Mouse (Mus musculus) cerebellum, adult (tissue): Measurements from ENCODE around the gene Pdzd7.

Source experiments
- ATAC-seq: cut with Nextera tagmentation; 2 replicates; pipeline ENCODE4 v1.9.2; 2017; ENCODE audit warnings: mild to moderate bottlenecking, moderate library complexity, mixed read lengths; ENCODE audit not compliant: insufficient number of reproducible peaks, low FRiP score, low TSS enrichment

Gene Pdzd7

DNA sequence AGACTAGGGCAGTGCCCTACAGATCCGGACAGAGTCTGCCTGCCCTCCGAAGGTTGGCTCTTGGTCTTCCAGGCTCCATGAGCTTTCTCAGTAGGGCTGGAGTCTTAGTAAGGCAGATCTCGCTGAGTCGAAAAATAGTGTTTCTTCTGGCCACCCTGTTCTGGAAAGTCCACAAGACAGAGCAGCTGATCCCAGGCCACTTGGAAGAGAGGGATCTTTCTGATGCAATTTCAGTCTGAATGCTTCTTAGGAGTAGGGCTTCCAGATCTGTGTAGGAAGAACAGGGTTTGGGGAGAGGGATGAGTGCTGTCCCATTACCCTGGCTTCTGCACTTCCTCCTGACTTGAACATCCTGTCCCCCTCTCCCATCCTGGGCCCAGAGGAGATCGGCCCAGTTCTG is at the start of gene Pdzd7:
Pdzd7 (minus strand) TSS at position 67 of the 400 bp plus-strand sequence.
- ATAC-seq, result no peak

DNA sequence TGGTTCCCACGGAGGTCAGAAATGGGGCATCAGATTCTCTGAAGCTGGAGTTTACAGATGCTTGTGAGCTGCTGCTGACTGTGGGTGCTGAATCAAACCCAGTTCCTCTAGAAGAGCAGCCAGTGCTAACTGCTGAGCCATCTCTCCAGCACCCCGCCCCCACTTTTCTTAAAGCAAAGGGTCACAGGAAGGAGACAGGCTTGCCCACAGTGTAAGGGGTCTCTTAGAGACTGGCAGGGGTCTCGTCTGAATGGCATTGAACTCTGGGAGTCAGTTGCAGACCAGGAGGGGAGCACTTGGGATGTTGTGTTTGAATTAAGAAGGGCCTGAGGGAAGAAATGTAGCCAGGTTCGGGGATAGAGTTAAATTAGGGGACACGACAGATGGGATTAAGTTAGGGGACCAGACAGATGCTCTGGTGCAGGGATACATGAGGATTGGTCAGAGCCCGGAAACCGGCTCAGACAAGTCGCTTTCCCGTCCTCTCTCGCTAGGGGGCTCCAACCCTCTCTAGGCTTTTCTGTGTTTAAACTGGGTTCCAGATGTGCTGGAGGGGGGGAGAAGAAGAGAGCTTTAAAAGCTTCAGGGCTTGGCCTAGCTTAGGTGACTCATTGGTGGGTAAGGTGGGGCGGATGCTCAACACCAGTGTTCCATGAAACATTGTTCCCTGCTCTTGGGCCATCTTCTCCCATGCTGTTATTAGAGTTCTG is 36.5 kb upstream of the Pdzd7 start:
- no peak for ATAC-seq

DNA sequence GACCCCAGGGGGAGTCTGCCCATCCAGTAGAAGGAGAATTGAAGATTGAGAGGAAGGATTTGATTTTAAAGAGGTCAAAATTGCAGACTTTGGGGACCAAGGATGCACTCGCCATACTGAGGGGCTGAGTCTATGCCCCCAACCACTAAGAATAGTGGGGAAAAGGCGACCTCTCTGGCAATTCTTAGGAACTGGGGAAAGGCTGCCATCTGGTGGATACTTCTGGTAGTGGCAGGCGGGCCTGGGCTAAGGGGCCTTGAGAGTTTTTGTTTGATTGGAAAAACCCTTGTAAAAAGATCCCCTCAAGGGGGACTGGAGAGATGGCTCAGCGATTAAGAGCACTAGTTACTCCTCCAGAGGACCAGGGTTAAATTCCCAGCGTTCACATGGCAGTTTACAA is 35.8 kb upstream of the Pdzd7 start:
- no peak for ATAC-seq

GRCm38 (mm10) chr19:45080711-45081110 is 35.2 kb upstream of the Pdzd7 start:
- no peak for ATAC-seq

DNA sequence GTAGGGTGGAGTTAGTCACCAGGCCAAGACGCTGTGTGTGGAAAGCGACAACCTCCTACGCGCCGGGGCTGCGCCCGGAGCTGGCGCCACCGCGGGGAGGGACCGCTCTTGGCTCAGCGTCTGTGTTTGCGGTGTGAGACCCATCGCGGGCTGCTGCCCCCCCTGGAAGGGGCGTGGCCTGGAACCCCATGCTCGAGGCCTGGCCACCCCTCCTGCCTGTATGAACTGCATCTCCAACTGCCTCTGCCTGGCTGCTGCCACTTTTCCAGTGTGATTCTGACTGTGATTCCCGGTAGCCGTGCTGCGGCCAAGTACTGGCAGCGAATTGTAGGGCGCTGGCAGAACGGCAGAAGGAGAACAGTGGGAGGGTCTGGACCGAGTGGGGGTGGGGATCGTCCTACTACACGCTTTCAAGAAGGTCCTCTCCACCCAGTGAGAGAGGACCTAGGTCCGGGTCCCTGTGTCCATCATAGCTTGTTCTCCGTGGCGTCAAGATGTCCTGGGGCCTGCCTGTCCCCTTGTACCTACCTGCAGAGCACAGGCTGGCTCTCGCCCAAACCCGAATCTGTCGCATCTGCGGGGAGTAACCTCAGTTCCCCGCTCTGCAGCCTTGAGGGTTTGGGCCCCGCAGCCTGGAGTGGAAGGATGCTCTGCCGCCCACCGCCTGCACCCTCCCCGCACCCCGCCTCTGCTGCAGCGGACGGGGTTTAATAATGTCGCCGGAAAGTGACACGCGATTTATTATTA is 34.4 kb upstream of the Pdzd7 start:
- ATAC-seq, result peak; percentile 11; the same call in 1 of the 2 replicates

- no peak for ATAC-seq
Observed at GRCm38 (mm10) chr19:45078971-45079764, 33.7 kb upstream of the Pdzd7 start.

GRCm38 (mm10) chr19:45077742-45078645 is 32.5 kb upstream of the Pdzd7 start:
- no peak for ATAC-seq

DNA sequence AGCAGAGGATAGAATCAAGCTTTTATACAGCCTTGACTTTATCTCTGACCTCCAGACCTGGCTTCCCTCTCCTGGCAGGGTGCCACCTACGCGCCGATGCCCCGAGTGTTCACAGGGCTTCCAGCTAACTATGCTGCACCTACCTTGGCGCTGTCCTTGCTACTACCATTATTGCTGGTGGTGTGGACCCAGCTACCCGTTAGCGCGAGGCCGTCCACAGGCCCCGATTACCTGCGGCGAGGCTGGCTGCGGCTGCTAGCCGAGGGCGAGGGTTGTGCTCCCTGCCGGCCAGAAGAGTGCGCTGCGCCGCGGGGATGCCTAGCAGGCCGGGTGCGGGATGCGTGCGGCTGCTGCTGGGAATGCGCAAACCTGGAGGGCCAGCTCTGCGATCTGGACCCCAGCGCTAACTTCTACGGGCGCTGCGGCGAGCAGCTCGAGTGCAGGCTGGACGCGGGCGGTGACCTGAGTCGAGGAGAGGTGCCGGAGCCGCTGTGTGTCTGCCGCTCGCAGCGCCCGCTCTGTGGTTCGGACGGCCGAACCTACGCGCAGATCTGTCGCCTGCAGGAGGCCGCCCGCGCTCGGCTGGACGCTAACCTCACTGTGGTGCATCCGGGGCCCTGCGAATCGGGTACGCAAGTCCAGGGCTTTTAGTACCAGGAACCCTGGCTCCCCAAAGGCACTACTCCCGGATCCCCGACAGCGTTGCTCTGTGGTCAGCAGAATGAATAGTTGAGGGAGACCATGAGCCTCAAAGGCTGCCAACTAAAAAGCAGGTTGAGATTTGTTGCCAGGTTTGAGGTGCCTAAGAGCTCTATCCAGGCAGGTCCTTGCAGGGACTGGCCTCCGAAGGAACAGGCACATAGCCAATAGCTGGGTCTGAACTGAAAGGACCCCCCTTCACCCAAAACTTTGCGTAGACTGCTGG is 31.3 kb upstream of the Pdzd7 start:
- ATAC-seq, result no peak

DNA sequence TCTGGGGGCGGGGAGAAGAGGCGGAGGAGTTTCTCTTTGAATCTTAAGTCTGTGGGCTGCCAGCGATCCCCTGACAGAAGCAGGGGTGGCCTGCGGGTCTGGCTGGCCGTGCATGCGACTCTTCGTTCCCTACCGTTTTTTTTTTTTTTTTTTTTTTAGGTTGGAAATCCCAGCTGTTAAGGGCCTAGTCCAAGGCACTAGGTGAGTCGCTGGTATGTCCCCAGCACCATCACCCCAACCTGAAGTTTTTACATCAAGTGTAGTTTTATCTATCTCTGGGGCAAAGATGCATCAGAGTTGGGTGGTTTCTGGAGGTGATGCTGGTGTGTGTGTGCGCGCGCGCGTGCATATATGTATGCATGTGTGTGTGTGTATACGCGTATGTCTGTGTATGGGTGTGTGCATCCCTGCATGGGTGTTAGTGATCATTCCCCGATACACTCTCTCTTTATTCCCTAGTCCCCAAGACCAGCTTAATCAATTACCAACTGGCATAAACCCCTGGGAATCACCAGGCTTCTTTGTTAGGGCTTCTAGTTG is 30.6 kb upstream of the Pdzd7 start:
- ATAC-seq, result no peak

GRCm38 (mm10) chr19:45075323-45076035 is 30.0 kb upstream of the Pdzd7 start:
- ATAC-seq, result 0 out of 2 replicates have a peak, but pooled peaks have one; percentile 11

DNA sequence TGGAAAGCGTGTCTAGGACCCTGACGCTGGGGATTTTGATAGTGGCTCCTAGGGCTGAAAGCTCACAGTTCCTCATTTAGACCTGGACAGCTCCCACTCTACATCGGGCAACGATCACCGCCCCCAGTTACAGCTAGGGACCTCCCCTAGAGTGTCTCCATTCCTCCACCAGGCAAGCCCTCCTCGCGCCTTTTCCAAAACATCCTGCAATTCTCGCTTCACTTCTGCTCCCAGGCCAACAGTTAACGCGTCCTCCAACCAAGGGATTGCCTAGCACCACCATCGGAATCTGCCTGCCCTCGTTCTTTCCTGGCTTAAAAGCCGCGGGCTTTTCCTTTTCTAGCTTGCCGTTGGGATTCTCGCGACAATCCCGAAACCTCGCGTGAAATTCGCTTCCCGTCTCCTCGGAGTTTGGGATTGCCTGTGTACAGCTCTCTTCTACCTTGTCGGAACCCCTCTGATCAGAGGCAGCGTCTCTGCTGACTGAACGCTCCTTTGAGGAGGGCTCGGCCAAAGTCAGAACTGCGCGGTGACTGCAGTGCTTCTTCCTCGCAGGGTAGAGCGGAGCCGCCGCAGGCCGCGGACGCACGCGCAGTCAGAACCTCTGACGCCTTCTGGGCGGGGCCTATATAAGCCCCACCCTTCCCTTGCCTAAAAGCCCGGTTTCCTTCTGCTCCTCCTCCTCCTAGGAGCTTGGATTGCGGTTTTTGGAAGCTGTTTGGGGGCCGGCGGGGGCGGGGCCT is 29.2 kb upstream of the Pdzd7 start, which contains the start of gene Kazald1:
Kazald1 (plus strand) TSS at position 662 of the 743 bp plus-strand sequence.
- peak; percentile 68 for ATAC-seq

- ATAC-seq, result no peak
Observed at GRCm38 (mm10) chr19:45073871-45074542, 28.5 kb upstream of the Pdzd7 start.

- ATAC-seq, result no peak
Observed at GRCm38 (mm10) chr19:45067758-45068510, 22.4 kb upstream of the Pdzd7 start.

- ATAC-seq, result no peak
Observed at GRCm38 (mm10) chr19:45067170-45067569, 21.7 kb upstream of the Pdzd7 start.

DNA sequence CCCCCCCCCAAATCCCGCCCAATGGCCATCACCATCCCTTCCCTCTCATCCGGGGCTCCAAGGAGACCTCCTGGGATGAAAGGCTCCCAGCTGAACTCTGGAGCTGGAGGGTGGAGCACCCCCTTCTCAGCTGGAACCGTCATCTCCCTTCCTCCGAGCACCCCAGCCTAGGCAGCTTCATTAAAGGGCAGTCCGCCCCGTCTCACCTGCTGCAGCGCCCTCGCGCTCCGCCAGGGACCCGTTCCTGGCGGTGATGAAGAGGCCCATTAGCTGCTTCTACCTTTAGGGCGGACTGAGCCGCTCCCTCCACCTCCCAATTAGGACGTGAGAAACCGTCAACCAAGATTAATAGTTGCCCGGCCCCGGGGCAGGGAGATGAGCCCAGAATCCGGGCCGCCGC is 19.7 kb upstream of the Pdzd7 start:
- no peak for ATAC-seq
